Mouse (Mus musculus) erythroblast, adult 5-6 weeks (primary cell): ENCODE data around the gene Gm10128. TPM values are rescaled to one million over a fixed set of nuclear protein-coding genes. Genes with fewer than 3 reads are reported as not detected.
"Not testable (repeated sequence)": the region's sequence is repeated elsewhere in the genome, so short reads cannot be mapped to it uniquely, and the experiment has no call there.

Experiments
- ATAC-seq: replicated peaks from 2 replicates; pipeline ENCODE4 v1.8.0; 2016; ENCODE audit warnings: moderate number of reproducible peaks, mild to moderate bottlenecking, moderate TSS enrichment, inconsistent platforms; ENCODE audit not compliant: poor library complexity, low FRiP score, severe bottlenecking
- total RNA-seq, 2 experiments: library from RNA; stranded (forward) in 1 of 2; stranded (reverse) in 1 of 2; fragments of 150-400 nt in 1 of 2; fragments of 200-764, 138-1000 nt in 1 of 2; gene quantifications; 2 replicates each; pipeline versions ENCODE4 v1.2.3 to v1.2.4; 2015 to 2017; ENCODE audit warnings: low replicate concordance in 2 of 2

Gm10128 gene
- not detected in 2 replicates for total RNA-seq (2015; ENCODE audit: low replicate concordance)
- not detected in 2 replicates for total RNA-seq (2017; ENCODE audit: low replicate concordance)

- ATAC-seq, result not testable (repeated sequence)
These were observed at the start of gene Gm10128 for GRCm38 (mm10) chr14:7643872-7644271. TSS of gene Gm10128 (minus strand) at chr14:7643972.

GRCm38 (mm10) chr14:7681170-7681569, 37.4 kb upstream of the Gm10128 start:
- not testable (repeated sequence) for ATAC-seq

- ATAC-seq, result not testable (repeated sequence)
These were observed 18.7 kb upstream of the Gm10128 start for GRCm38 (mm10) chr14:7662491-7662890.

- not testable (repeated sequence) for ATAC-seq
These were observed 14.6 kb upstream of the Gm10128 start for GRCm38 (mm10) chr14:7658101-7659074.

GRCm38 (mm10) chr14:7657456-7657855, 13.7 kb upstream of the Gm10128 start:
- not testable (repeated sequence) for ATAC-seq

GRCm38 (mm10) chr14:7595492-7595891, 48.3 kb downstream of the Gm10128 start, which contains the start of gene Gm10338:
TSS of gene Gm10338 (minus strand) at chr14:7595592.
- not testable (repeated sequence) for ATAC-seq

Other genes with a start within 250 kb of the Gm10128 start
- not detected in 2 replicates for gene Gm3755, start 193.1 kb downstream of the Gm10128 start, total RNA-seq (2015; ENCODE audit: low replicate concordance)
- not detected in 2 replicates for gene Gm3755, start 193.1 kb downstream of the Gm10128 start, total RNA-seq (2017; ENCODE audit: low replicate concordance)
- not detected in 2 replicates for gene Gm3752, start 160.2 kb downstream of the Gm10128 start, total RNA-seq (2015; ENCODE audit: low replicate concordance)
- gene Gm3752, start 160.2 kb downstream of the Gm10128 start, total RNA-seq (2017; ENCODE audit: low replicate concordance), result not detected in 2 replicates
- not detected in 2 replicates for gene Gm3558, start 75.4 kb downstream of the Gm10128 start, total RNA-seq (2015; ENCODE audit: low replicate concordance)
- not detected in 2 replicates for gene Gm3558, start 75.4 kb downstream of the Gm10128 start, total RNA-seq (2017; ENCODE audit: low replicate concordance)
- not detected in 2 replicates for gene Gm10338, start 48.4 kb downstream of the Gm10128 start, total RNA-seq (2015; ENCODE audit: low replicate concordance)
- not detected in 2 replicates for gene Gm10338, start 48.4 kb downstream of the Gm10128 start, total RNA-seq (2017; ENCODE audit: low replicate concordance)
- gene Gm26661, start 147.6 kb upstream of the Gm10128 start, total RNA-seq (2015; ENCODE audit: low replicate concordance), result not detected in 2 replicates
- gene Gm26661, start 147.6 kb upstream of the Gm10128 start, total RNA-seq (2017; ENCODE audit: low replicate concordance), result not detected in 2 replicates
- 2.7 and 3.8 TPM in 2 replicates for gene Flnb, start 174.0 kb upstream of the Gm10128 start, total RNA-seq (2015; ENCODE audit: low replicate concordance)
- gene Flnb, start 174.0 kb upstream of the Gm10128 start, total RNA-seq (2017; ENCODE audit: low replicate concordance), result 2.0 and 2.2 TPM in 2 replicates